Mouse (Mus musculus) forebrain, embryonic 13.5 days (tissue): Measurements from ENCODE around the gene Muc15. TPM values are rescaled to one million over a fixed set of nuclear protein-coding genes. Genes with fewer than 3 reads are reported as not detected.

Experiments used
- ATAC-seq: fragments of 200-750 bp; cut with Nextera tagmentation; 2 replicates; pipeline ENCODE4 v1.8.0; 2017
- H3K27ac ChIP-seq: fragments of 300-500 bp; sonication (generic); 2 replicates; pipeline ENCODE4 v1.5.1; 2015; ENCODE audit warnings: inconsistent platforms, mild to moderate bottlenecking, moderate library complexity
- H3K27me3 ChIP-seq: fragments of 300-500 bp; sonication (generic); 2 replicates; pipeline ENCODE4 v1.6.1; 2015; ENCODE audit warnings: mild to moderate bottlenecking, inconsistent platforms
- H3K36me3 ChIP-seq: fragments of 300-500 bp; sonication (generic); 2 replicates; pipeline ENCODE4 v1.6.1; 2015; ENCODE audit warnings: mild to moderate bottlenecking, inconsistent platforms; ENCODE audit not compliant: poor library complexity, severe bottlenecking
- H3K4me1 ChIP-seq: fragments of 300-500 bp; sonication (generic); 2 replicates; pipeline ENCODE4 v1.6.1; 2015; ENCODE audit warnings: inconsistent platforms
- H3K4me2 ChIP-seq: fragments of 300-500 bp; sonication (generic); 2 replicates; pipeline ENCODE4 v1.6.1; 2015; ENCODE audit warnings: inconsistent platforms, mild to moderate bottlenecking, moderate library complexity
- H3K4me3 ChIP-seq: fragments of 300-500 bp; sonication (generic); 2 replicates; pipeline ENCODE4 v1.5.1; 2015; ENCODE audit warnings: mild to moderate bottlenecking, inconsistent platforms
- H3K9ac ChIP-seq: fragments of 300-500 bp; sonication (generic); 2 replicates; pipeline ENCODE4 v1.6.1; 2015; ENCODE audit warnings: mild to moderate bottlenecking, inconsistent platforms
- H3K9me3 ChIP-seq: fragments of 300-500 bp; sonication (generic); replicated peaks from 2 replicates; pipeline ENCODE4 v1.6.1; 2016; ENCODE audit warnings: inconsistent platforms
- WGBS: fragments of 180-500 bp; shearing (Covaris S2); methylation state at CpG from one replicate; pipeline ENCODE4 v1.1.7; 2015; 5-methylcytosine and 5-hydroxymethylcytosine counted together
- polyA plus RNA-seq: library from polyadenylated mRNA; unstranded; fragments of >200 nt; fragmentation: Nextera tagmentation; extraction: Ambion mirVana; gene quantifications from 2 replicates; pipeline ENCODE4 v1.2.1, GENCODE M21; 2015

Muc15 gene
- polyA plus RNA-seq: 0.08 TPM in 1 of 2 replicates, not detected in the other

DNA sequence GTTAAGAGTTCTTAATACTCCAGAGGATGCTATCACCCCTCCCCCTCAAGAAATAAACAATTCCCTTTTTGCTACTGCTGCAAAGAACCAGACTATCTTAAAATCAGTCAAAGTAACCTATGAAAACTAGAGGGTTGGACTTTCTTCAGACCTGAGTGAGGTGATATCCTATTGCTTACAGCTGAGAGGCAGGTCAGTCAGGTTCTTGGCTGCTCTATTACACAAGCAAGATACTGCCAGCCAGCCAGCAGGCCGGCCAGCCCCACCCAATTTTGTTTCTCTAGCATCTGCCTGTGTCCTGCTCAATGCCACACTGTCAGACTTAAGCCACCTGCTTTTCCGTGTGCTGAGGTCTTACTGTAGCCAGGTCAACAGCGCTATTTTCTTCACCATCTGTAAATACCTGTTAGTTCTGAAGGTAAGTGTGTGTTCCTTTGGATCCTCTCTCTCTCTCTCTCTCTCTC, at the start of gene Muc15:
Gene Muc15 (plus strand): TSS at position 51 of the 464 bp plus-strand sequence.
- Histone ChIP-seq H3K9ac (no peak within 1 kb of the TSS), H3K27ac (no peak within 1 kb of the TSS), H3K36me3 (no peaks in the 10 kb centered on the region), H3K4me2 (no peak within 1 kb of the TSS), H3K4me3 (no peak within 1 kb of the TSS), H3K4me1 (no peaks in the 10 kb centered on the region), H3K9me3 (no peaks in the 10 kb centered on the region), H3K27me3 (no peaks in the 10 kb centered on the region)
- 60% methylated on average over 3 of the region's 3 CpGs for WGBS
- ATAC-seq: no peak

DNA sequence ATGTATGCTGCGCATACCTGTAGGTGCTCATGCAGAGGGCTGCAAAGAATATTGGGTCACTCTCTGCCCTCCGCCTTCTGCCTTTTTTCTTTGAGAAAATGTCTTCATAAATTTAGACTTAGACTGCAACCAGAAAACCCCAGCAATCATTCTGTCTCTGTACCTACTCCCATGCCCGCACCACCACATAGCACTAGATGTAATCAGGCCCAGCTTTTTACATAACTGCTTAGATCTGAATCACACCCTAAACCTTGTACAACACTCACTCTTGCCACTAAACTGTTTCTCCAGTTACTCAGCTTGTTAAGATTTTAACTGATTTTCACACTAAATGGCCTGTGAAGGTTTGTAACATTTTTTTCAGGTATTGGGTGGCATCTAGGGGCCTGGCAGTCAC, 11.7 kb upstream of the Muc15 start:
- no peak overlapping the region for H3K4me2 ChIP-seq

DNA sequence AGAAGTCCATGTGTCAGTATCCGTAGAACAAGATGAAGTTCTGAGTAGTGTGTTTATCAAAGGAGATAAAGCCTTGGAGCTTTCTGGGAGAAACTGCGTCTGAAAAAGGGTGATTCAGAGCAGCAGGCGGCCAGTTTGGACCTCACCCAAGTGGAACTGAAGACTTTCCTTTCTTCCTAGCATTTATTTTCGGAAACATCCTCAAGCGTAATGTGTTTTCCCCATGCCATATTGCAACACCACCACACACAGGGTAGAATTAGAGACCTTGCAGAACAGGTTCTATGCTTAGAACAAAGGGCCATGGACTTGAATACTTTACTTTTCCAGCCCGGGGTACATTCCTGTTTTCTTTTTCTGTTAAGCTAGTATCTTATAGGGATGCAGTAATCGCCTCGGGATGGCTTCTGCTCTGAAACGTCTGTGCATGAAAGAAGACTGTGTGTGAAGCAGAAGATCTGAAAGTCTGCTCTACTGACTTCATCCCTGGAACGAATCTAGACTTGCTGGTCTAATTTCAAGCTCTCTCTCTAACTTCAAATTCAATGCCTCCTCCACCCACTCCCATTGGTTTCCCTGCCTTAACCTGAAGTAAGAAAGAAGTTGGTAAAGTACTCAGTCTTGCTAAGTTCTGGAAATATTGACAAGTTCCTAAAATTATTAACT, 11.0 kb upstream of the Muc15 start:
- no peak for ATAC-seq
- no peaks in the 10 kb centered on the region for H3K36me3 ChIP-seq
- no peak overlapping the region for H3K4me3 ChIP-seq
- 86% methylated on average over 10 of the region's 10 CpGs for WGBS
- H3K4me2 ChIP-seq: no peak overlapping the region
- H3K4me1 ChIP-seq: no peaks in the 10 kb centered on the region
- H3K27ac ChIP-seq: no peak overlapping the region
- no peaks in the 10 kb centered on the region for H3K27me3 ChIP-seq
- no peaks in the 10 kb centered on the region for H3K9me3 ChIP-seq
- H3K9ac ChIP-seq: no peak overlapping the region

More for the DNA sequence above, 11.7 kb upstream of the Muc15 start:
- H3K4me1 ChIP-seq: no peaks in the 10 kb centered on the region
- ATAC-seq: no peak
- H3K4me3 ChIP-seq: no peak overlapping the region
- H3K36me3 ChIP-seq: no peaks in the 10 kb centered on the region
- H3K9me3 ChIP-seq: no peaks in the 10 kb centered on the region
- no peaks in the 10 kb centered on the region for H3K27me3 ChIP-seq
- 97% methylated on average over 3 of the region's 3 CpGs for WGBS
- no peak overlapping the region for H3K27ac ChIP-seq
- no peak overlapping the region for H3K9ac ChIP-seq

DNA sequence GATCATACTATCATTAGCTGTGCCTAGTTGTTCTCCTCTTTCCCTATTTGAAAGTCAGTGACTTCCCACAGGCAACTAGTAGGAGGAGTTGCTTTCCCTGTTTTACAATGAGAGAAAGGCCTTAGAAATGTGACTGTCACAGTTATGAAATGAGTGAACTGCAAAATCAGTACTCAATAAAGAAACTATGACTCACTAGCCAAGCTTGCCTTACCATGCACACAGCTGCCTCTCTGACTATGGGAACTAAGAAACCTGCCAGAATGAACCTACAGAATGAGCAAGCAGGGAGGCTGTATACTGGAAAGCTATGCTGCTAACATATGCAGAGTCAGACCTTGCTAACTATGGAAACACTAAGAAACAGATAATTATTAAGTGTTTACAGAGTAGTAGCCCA, 2.1 kb upstream of the Muc15 start:
- Histone ChIP-seq H3K9me3 (no peaks in the 10 kb centered on the region), H3K4me1 (no peaks in the 10 kb centered on the region), H3K27ac (no peak overlapping the region), H3K4me2 (no peak overlapping the region), H3K9ac (no peak overlapping the region), H3K27me3 (no peaks in the 10 kb centered on the region), H3K4me3 (no peak overlapping the region), H3K36me3 (no peaks in the 10 kb centered on the region)
- ATAC-seq: no peak

DNA sequence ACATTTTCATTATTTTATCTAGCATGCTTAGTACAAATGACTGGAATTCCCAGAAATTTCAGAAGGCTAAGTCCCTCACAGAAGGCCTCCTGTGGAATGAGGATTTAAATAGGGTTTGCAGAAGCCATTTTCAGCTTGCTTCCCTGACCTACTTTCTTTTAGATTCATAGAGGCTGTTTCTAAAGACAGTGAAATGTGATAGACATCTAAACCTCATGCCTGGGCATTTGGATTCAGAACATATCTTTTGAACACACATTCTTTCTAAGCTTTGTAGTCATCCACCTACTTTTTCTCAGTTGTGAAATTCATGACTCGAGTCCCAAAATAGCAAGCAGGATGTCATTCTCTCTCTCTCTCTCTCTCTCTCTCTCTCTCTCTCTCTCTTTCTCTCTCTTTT, 1.1 kb downstream of the Muc15 start:
- no peak for ATAC-seq
- Histone ChIP-seq H3K4me3 (no peak overlapping the region), H3K9ac (no peak overlapping the region), H3K4me1 (no peaks in the 10 kb centered on the region), H3K9me3 (no peaks in the 10 kb centered on the region), H3K27ac (no peak overlapping the region), H3K36me3 (no peaks in the 10 kb centered on the region), H3K27me3 (no peaks in the 10 kb centered on the region), H3K4me2 (no peak overlapping the region)
- WGBS: 88% methylated on average over 1 of the region's 1 CpGs

DNA sequence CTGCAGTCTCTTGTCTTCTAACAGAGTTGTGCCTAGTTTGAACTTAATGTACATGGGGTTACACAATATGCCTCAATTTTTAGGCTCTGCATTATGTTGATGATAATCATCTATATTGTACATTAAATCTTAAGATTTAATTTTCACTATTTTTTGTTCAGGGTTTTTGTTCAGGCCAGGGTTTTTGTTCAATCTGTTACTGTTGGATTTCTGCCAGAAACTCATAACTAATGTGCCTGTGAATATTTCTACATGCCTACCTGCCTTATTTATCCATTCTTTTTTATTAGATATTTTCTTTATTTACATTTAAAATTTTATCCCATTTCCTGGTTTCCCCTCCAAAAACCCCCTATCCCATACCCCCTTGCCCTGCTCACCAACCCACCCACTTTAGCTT, 5.0 kb downstream of the Muc15 start:
- Histone ChIP-seq H3K27me3 (no peaks in the 10 kb centered on the region), H3K4me1 (no peaks in the 10 kb centered on the region), H3K4me2 (no peak overlapping the region), H3K9me3 (no peaks in the 10 kb centered on the region), H3K36me3 (no peaks in the 10 kb centered on the region), H3K27ac (no peak overlapping the region), H3K4me3 (no peak overlapping the region), H3K9ac (no peak overlapping the region)
- ATAC-seq: no peak

DNA sequence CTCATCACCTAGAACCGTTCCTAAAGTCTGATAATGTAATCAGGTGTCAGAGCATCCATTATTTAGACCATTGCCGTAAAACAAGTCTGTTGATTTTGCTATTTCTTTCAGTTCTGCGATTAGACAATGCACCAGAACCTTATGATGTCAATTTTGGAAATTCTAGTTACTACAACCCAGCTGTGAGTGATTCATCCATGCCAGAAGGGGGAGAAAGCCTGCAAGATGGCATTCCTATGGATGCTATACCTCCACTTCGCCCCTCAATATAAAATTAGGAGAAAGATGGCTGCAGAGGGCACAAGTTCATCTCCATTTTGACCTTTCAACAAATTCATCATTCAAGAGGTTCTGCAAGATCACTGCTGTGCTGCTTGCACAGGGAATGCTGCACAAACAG, 16.1 kb downstream of the Muc15 start:
- ATAC-seq: no peak
- no peaks in the 10 kb centered on the region for H3K4me1 ChIP-seq
- H3K4me2 ChIP-seq: no peak overlapping the region
- H3K27me3 ChIP-seq: no peaks in the 10 kb centered on the region
- H3K9ac ChIP-seq: no peak overlapping the region
- no peak overlapping the region for H3K27ac ChIP-seq
- no peaks in the 10 kb centered on the region for H3K36me3 ChIP-seq
- no peaks in the 10 kb centered on the region for H3K9me3 ChIP-seq
- WGBS: 86% methylated on average over 4 of the region's 4 CpGs
- H3K4me3 ChIP-seq: no peak overlapping the region

DNA sequence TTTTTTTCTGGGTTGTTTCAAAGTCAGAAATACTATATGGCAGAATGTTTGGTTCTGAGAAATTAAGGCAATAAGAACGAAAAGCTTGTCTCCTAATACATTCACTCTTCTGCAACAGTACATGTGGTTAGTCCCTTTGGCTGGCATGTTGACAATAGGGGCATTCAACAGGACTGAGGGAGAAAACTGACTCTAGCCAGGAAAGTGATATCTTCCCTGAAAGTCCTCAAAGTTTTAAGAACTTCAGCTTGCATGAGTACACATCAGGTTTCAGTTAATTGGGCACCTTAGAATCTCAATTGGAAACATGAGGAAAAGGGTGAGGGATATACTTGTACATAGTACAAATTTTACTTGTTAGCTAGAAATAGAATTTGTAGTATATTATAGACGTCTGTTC, 16.8 kb downstream of the Muc15 start:
- Histone ChIP-seq H3K27ac (no peak overlapping the region), H3K9me3 (no peaks in the 10 kb centered on the region), H3K9ac (no peak overlapping the region), H3K4me2 (no peak overlapping the region), H3K27me3 (no peaks in the 10 kb centered on the region), H3K4me1 (no peaks in the 10 kb centered on the region), H3K36me3 (no peaks in the 10 kb centered on the region), H3K4me3 (no peak overlapping the region)
- WGBS: 67% methylated on average over 2 of the region's 2 CpGs
- no peak for ATAC-seq

DNA sequence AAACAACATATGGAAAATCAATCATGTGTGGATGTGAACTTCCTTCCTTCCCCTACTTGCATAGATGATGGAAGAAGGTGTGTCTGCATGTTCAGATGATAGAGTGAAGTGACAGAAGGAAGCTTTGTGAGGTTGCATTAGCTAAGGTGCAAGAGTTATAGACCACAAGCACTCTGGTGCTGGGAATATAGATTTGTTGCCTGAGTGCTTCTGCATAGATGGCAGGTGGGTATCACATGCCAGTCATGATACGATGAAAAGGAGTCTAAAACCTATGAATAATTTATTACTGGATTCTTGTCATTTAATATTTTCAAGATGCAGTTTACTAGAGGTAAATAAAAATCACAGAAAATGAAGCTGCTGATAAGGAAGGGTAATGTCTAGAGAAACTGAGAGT, 18.6 kb downstream of the Muc15 start:
- Histone ChIP-seq H3K4me1 (no peaks in the 10 kb centered on the region), H3K9me3 (no peaks in the 10 kb centered on the region), H3K4me3 (no peak overlapping the region), H3K27ac (no peak overlapping the region), H3K27me3 (no peaks in the 10 kb centered on the region), H3K4me2 (no peak overlapping the region), H3K36me3 (no peaks in the 10 kb centered on the region), H3K9ac (no peak overlapping the region)
- ATAC-seq: no peak
- 63% methylated on average over 1 of the region's 1 CpGs for WGBS

DNA sequence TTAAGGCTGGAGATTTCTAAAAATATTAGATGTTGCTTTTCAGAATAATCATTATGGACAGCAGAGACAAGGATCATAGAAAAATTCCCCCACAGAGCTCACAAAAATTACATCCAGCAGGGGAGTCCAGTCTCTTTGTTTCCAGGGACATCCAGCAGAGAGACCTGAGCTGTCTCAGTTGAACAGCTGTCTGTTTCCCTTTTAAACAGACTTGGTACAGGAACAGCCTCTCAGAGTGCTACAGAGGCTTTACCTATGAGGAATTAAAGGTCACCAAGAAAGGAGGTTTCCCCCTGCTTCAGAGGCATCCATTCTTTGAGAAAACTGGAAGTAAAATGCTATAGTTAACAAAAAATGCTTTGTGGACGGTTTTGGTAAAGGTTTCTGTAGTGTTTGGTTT, 19.4 kb downstream of the Muc15 start:
- no peak overlapping the region for H3K4me2 ChIP-seq
- no peak overlapping the region for H3K27ac ChIP-seq
- no peaks in the 10 kb centered on the region for H3K9me3 ChIP-seq
- 27% methylated on average over 1 of the region's 1 CpGs for WGBS
- H3K36me3 ChIP-seq: no peaks in the 10 kb centered on the region
- H3K27me3 ChIP-seq: no peaks in the 10 kb centered on the region
- no peak overlapping the region for H3K4me3 ChIP-seq
- peak; percentile 68; the same call in 1 of the 2 replicates for ATAC-seq
- no peak overlapping the region for H3K9ac ChIP-seq
- no peaks in the 10 kb centered on the region for H3K4me1 ChIP-seq

DNA sequence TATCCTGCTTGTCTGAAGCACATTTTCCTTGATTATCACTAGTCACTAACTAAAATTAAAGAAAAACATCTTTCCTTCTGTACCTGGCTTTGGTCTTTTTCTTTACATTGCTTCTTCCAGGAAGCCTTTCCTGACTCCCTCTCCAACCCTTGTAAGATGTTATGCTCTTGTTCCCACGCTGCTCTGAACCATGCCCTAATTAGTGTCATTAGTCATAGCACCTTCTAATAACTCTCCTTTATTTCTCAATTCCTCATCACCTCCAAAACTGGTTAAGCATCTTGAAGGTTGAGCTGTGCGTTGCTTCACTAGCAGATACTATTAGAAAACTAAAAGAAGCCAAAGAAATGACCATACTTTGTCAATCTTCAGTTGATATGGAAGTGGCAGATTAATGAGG, 36.4 kb downstream of the Muc15 start:
- 77% methylated on average over 2 of the region's 2 CpGs for WGBS
- no peak for ATAC-seq
- Histone ChIP-seq H3K27ac (no peak overlapping the region), H3K4me3 (no peak overlapping the region), H3K4me1 (no peaks in the 10 kb centered on the region), H3K27me3 (no peaks in the 10 kb centered on the region), H3K36me3 (no peaks in the 10 kb centered on the region), H3K9me3 (no peaks in the 10 kb centered on the region), H3K4me2 (no peak overlapping the region), H3K9ac (no peak overlapping the region)

DNA sequence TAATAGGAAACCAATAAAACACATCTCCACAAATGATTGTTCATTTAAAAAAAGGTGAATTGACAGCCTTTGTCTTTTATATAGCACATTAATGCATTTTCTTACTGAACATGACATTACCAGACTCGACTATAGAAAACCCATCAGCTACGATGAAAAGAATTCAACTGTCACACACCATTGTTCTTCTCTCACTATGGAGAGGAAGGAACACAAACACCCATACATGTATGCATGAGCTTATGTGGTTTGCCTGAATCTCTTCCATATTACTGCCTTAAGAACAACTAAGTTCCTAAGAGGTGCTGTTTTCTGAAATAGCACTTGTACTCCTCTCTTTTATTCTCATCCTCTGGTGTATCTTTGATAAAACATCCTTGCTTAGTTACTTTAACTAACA, 38.3 kb downstream of the Muc15 start:
- Histone ChIP-seq H3K27me3 (no peaks in the 10 kb centered on the region), H3K9ac (no peak overlapping the region), H3K4me3 (no peak overlapping the region), H3K4me1 (no peaks in the 10 kb centered on the region), H3K27ac (no peak overlapping the region), H3K9me3 (no peaks in the 10 kb centered on the region), H3K36me3 (no peaks in the 10 kb centered on the region), H3K4me2 (no peak overlapping the region)
- WGBS: 41% methylated on average over 2 of the region's 2 CpGs
- ATAC-seq: peak; percentile 51; the same call in 1 of the 2 replicates

DNA sequence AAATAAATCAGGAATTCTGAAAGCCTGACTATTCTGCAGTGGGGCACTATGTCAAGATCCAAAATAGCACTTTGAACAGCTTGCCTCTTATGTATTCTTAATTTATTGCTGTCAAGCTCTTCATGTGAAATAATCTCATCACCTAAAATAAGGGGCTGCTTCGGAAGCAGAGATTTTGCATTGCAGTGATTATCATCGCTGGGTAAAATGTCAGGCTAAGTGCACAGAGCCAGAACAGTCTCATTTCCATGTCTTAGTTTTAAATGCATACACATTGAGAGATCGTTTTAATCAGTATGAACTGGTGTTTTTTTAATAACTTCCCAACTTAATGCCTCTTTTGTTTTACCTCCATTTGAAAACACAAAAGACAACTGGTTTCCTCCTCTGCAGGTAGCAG, 66.3 kb downstream of the Muc15 start:
- Histone ChIP-seq H3K9me3 (no peaks in the 10 kb centered on the region), H3K27me3 (no peaks in the 10 kb centered on the region), H3K4me2 (no peak overlapping the region), H3K27ac (no peak overlapping the region), H3K36me3 (no peaks in the 10 kb centered on the region), H3K4me3 (no peak overlapping the region), H3K4me1 (no peaks in the 10 kb centered on the region), H3K9ac (no peak overlapping the region)
- peak; percentile 65 for ATAC-seq
- WGBS: 82% methylated on average over 3 of the region's 3 CpGs
